Mouse (Mus musculus): ENCODE results near the gene Nhsl1.

Gene Nhsl1

GRCm38 (mm10) chr10:18403992-18404391 is 85.2 kb downstream of the Nhsl1 start:
- DNase-seq = no peak

- DNase-seq = no peak
Measured at GRCm38 (mm10) chr10:18404679-18405078, 85.9 kb downstream of the Nhsl1 start.

GRCm38 (mm10) chr10:18407062-18407830 is 88.5 kb downstream of the Nhsl1 start:
- DNase-seq = peak; percentile 88

- peak; percentile 21 for DNase-seq
Measured at GRCm38 (mm10) chr10:18408128-18408527, 89.3 kb downstream of the Nhsl1 start.

- no peak for DNase-seq
Measured at GRCm38 (mm10) chr10:18408635-18409034, 89.8 kb downstream of the Nhsl1 start.

GRCm38 (mm10) chr10:18409068-18409467 is 90.3 kb downstream of the Nhsl1 start:
- DNase-seq = no peak

GRCm38 (mm10) chr10:18411266-18411665 is 92.5 kb downstream of the Nhsl1 start:
- DNase-seq = no peak

GRCm38 (mm10) chr10:18415946-18416345 is 97.2 kb downstream of the Nhsl1 start:
- no peak for DNase-seq

- DNase-seq = no peak
Measured at GRCm38 (mm10) chr10:18418160-18418559, 99.4 kb downstream of the Nhsl1 start.

GRCm38 (mm10) chr10:18419508-18419907 is 100.7 kb downstream of the Nhsl1 start:
- no peak for DNase-seq

- DNase-seq = no peak
Measured at GRCm38 (mm10) chr10:18420259-18421000, 101.6 kb downstream of the Nhsl1 start.

GRCm38 (mm10) chr10:18422968-18423367 is 104.2 kb downstream of the Nhsl1 start:
- no peak for DNase-seq

GRCm38 (mm10) chr10:18423557-18423956 is 104.8 kb downstream of the Nhsl1 start:
- no peak for DNase-seq

GRCm38 (mm10) chr10:18427866-18428265 is 109.1 kb downstream of the Nhsl1 start:
- DNase-seq = no peak

- no peak for DNase-seq
Measured at GRCm38 (mm10) chr10:18429533-18429932, 110.7 kb downstream of the Nhsl1 start.

- DNase-seq = no peak
Measured at GRCm38 (mm10) chr10:18430141-18430540, 111.4 kb downstream of the Nhsl1 start.

- peak; percentile 66 for DNase-seq
Measured at GRCm38 (mm10) chr10:18430973-18431372, 112.2 kb downstream of the Nhsl1 start.

GRCm38 (mm10) chr10:18431546-18431945 is 112.8 kb downstream of the Nhsl1 start:
- DNase-seq = no peak

- no peak for DNase-seq
Measured at GRCm38 (mm10) chr10:18435454-18435853, 116.7 kb downstream of the Nhsl1 start.

GRCm38 (mm10) chr10:18435938-18436337 is 117.2 kb downstream of the Nhsl1 start:
- no peak for DNase-seq

GRCm38 (mm10) chr10:18437584-18437983 is 118.8 kb downstream of the Nhsl1 start:
- no peak for DNase-seq

- no peak for DNase-seq
Measured at GRCm38 (mm10) chr10:18445603-18446358, 127.0 kb downstream of the Nhsl1 start.

- no peak for DNase-seq
Measured at GRCm38 (mm10) chr10:18446359-18446820, 127.6 kb downstream of the Nhsl1 start.

Measured in kidney, adult 18-20 months (tissue).